Mouse (Mus musculus) bone marrow macrophage, adult 2 months (primary cell): Measurements from ENCODE around the gene Fgfr2.

Experiments
- CTCF ChIP-seq: IDR thresholded peaks from 2 replicates; pipeline ENCODE4 v1.5.1; 2012; ENCODE audit warnings: low read depth, mild to moderate bottlenecking, low read length, moderate library complexity
- POLR2A ChIP-seq: IDR thresholded peaks from 2 replicates; pipeline ENCODE4 v1.6.1; 2012; ENCODE audit warnings: mild to moderate bottlenecking, low read depth, low read length, borderline replicate concordance

- TF ChIP-seq POLR2A (no peak), CTCF (no peak)
Observed at GRCm38 (mm10) chr7:130225227-130225626, 2897.9 kb downstream of the Fgfr2 start.
